Mouse (Mus musculus): ENCODE results near the gene Olfr789. TPM values are rescaled to one million over a fixed set of nuclear protein-coding genes. Genes with fewer than 3 reads are reported as not detected.

Olfr789 gene
- polyA plus RNA-seq, 2 experiments: not detected

DNA sequence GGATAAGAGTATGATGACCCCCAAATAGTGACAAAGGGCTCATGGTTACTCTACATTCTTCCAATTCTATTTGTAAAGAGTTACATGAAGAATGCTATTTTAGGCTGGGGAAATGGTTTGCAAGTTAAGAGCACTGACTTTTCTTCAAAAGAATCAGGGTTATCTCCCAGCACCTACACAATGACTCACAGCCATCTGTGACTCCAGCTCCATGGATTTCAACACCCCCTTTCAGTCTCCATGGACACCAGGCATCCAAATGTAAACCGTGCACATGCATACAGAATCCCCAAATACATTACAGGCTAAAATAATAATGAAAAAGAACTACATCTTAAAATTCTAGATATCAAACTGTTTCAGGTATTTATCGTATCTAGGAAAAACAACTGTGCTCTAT lies 5.5 kb downstream of the Olfr789 start:
- H3K4me1 ChIP-seq (replicated peaks; ENCODE audit: control insufficient read depth in 2 of 2, insufficient read depth in 2 of 2, low read length in 1 of 2): no peaks in the 10 kb centered on the region
- ATAC-seq (ENCODE audit: insufficient read depth) (no peak), DNase-seq (ENCODE audit: low read depth in 3 of 3, low spot score in 3 of 3) (no peak)
- H3K9ac ChIP-seq (replicated peaks): no peak overlapping the region
- TF ChIP-seq EP300 (IDR thresholded peaks at IDR 0.05; ENCODE audit: low read depth) (no peak), CTCF (IDR thresholded peaks at IDR 0.05; ENCODE audit: low read depth) (no peak)
- H3K9me3 ChIP-seq (ENCODE audit: control insufficient read depth, low read length): no peaks in the 10 kb centered on the region
- H3K36me3 ChIP-seq (replicated peaks; ENCODE audit: control insufficient read depth, insufficient read depth, low read depth): no peaks in the 10 kb centered on the region
- WGBS (ENCODE audit: insufficient replicate concordance): 51% methylated on average over 2 of the region's 2 CpGs
- H3K4me2 ChIP-seq (ENCODE audit: low read depth): no peak overlapping the region
- no peaks in the 10 kb centered on the region for H3K27me3 ChIP-seq (ENCODE audit: control insufficient read depth, insufficient read depth, low read length)
- H3K27ac ChIP-seq: no peak overlapping the region
- H3K4me3 ChIP-seq (ENCODE audit: insufficient read depth in 1 of 2, low read depth in 2 of 2, low read length in 2 of 2): no peak overlapping the region

DNA sequence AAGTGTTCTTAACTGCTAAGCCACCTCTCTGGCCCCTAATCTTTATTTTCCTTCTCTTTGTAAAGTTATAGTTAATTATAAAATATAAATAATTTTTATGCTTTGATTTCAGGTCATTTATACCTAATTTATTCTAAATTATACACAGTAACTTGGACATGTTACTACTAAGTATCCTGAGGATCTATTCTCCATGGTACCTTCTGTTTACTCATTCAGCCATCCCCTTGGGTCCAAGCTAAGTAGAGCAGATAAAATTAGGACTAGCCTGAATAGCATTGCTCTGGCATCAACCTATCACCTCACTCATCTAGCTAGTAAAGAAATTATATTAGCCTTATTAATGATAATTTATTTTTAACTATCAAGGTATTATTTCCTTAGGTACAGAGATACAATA lies 13.6 kb downstream of the Olfr789 start, which contains the start of gene Olfr790:
Gene Olfr790 (plus strand): TSS at position 301 of the 400 bp plus-strand sequence.
- H3K27ac ChIP-seq: no peak within 1 kb of the TSS
- H3K4me3 ChIP-seq (ENCODE audit: insufficient read depth in 1 of 2, low read depth in 2 of 2, low read length in 2 of 2): no peak within 1 kb of the TSS
- H3K4me1 ChIP-seq (replicated peaks; ENCODE audit: control insufficient read depth in 2 of 2, insufficient read depth in 2 of 2, low read length in 1 of 2): no peaks in the 10 kb centered on the region
- H3K9me3 ChIP-seq (ENCODE audit: control insufficient read depth, low read length): no peaks in the 10 kb centered on the region
- no peak for TF ChIP-seq CTCF (IDR thresholded peaks at IDR 0.05; ENCODE audit: low read depth)
- TF ChIP-seq EP300 (IDR thresholded peaks at IDR 0.05; ENCODE audit: low read depth): no peak
- ATAC-seq (ENCODE audit: insufficient read depth): no peak
- no peaks in the 10 kb centered on the region for H3K27me3 ChIP-seq (ENCODE audit: control insufficient read depth, insufficient read depth, low read length)
- no peak within 1 kb of the TSS for H3K4me2 ChIP-seq (ENCODE audit: low read depth)
- DNase-seq (ENCODE audit: low read depth in 3 of 3, low spot score in 3 of 3): no peak
- no peak within 1 kb of the TSS for H3K9ac ChIP-seq (replicated peaks)
- H3K36me3 ChIP-seq (replicated peaks; ENCODE audit: control insufficient read depth, insufficient read depth, low read depth): no peaks in the 10 kb centered on the region

DNA sequence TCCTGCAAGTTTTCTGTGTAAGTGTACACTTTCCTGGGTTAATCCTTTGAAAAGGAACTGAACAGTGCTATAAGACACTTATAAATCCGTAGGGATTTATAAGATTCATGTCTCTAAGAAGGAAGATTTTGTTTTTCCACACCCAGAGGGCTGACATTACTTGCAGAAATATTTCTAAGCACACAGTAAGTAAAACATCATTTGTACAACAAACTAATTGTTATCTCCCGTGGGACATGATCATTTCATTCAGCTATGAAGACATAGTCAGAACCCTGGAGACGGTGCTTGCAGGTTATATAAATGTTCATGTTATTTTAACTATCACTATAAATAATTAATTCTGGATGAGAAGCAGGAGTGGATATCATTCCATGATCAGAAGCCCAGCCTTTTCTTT lies 36.9 kb downstream of the Olfr789 start, which contains the start of gene Olfr791:
Gene Olfr791 (plus strand): TSS at position 301 of the 400 bp plus-strand sequence.
- no peak for DNase-seq (ENCODE audit: low read depth in 3 of 3, low spot score in 3 of 3)
- ATAC-seq (ENCODE audit: insufficient read depth): no peak
- H3K36me3 ChIP-seq (replicated peaks; ENCODE audit: control insufficient read depth, insufficient read depth, low read depth): no peaks in the 10 kb centered on the region
- H3K27ac ChIP-seq: no peak within 1 kb of the TSS
- H3K9me3 ChIP-seq (ENCODE audit: control insufficient read depth, low read length): no peaks in the 10 kb centered on the region
- WGBS (ENCODE audit: insufficient replicate concordance): 31% methylated on average over 3 of the region's 3 CpGs
- TF ChIP-seq CTCF (IDR thresholded peaks at IDR 0.05; ENCODE audit: low read depth) (no peak), EP300 (IDR thresholded peaks at IDR 0.05; ENCODE audit: low read depth) (no peak)
- H3K4me3 ChIP-seq (ENCODE audit: insufficient read depth in 1 of 2, low read depth in 2 of 2, low read length in 2 of 2): no peak within 1 kb of the TSS
- no peaks in the 10 kb centered on the region for H3K4me1 ChIP-seq (replicated peaks; ENCODE audit: control insufficient read depth in 2 of 2, insufficient read depth in 2 of 2, low read length in 1 of 2)
- no peak within 1 kb of the TSS for H3K9ac ChIP-seq (replicated peaks)
- no peaks in the 10 kb centered on the region for H3K27me3 ChIP-seq (ENCODE audit: control insufficient read depth, insufficient read depth, low read length)
- H3K4me2 ChIP-seq (ENCODE audit: low read depth): no peak within 1 kb of the TSS

DNA sequence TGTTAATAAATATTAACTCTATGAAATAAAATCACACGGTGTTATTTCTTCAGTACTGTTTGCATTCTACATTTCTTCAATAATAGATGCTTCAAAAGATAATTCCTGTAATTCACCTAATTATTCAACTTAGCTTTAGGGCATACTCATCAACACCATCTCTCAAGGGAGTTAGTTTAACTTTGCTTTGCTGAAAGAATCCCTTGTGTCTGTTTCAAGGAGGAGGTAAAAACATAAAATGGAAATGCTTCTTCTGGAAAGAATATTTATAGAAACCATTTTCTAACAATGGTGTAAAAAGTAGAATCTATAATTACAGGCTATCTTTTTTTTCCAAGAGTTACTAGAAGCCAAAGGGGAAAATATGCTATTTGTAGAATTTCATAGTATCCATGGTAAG lies 54.3 kb downstream of the Olfr789 start, which contains the start of gene Olfr792:
Gene Olfr792 (plus strand): TSS at position 301 of the 400 bp plus-strand sequence.
- H3K9ac ChIP-seq (replicated peaks): no peak within 1 kb of the TSS
- H3K4me1 ChIP-seq (replicated peaks; ENCODE audit: control insufficient read depth in 2 of 2, insufficient read depth in 2 of 2, low read length in 1 of 2): no peaks in the 10 kb centered on the region
- no peak within 1 kb of the TSS for H3K27ac ChIP-seq
- no peak within 1 kb of the TSS for H3K4me3 ChIP-seq (ENCODE audit: insufficient read depth in 1 of 2, low read depth in 2 of 2, low read length in 2 of 2)
- TF ChIP-seq EP300 (IDR thresholded peaks at IDR 0.05; ENCODE audit: low read depth) (no peak), CTCF (IDR thresholded peaks at IDR 0.05; ENCODE audit: low read depth) (no peak)
- no peak within 1 kb of the TSS for H3K4me2 ChIP-seq (ENCODE audit: low read depth)
- WGBS (ENCODE audit: insufficient replicate concordance): 67% methylated on average over 1 of the region's 1 CpGs
- H3K36me3 ChIP-seq (replicated peaks; ENCODE audit: control insufficient read depth, insufficient read depth, low read depth): no peaks in the 10 kb centered on the region
- DNase-seq (ENCODE audit: low read depth in 3 of 3, low spot score in 3 of 3) (no peak), ATAC-seq (ENCODE audit: insufficient read depth) (no peak)
- no peaks in the 10 kb centered on the region for H3K9me3 ChIP-seq (ENCODE audit: control insufficient read depth, low read length)
- H3K27me3 ChIP-seq (ENCODE audit: control insufficient read depth, insufficient read depth, low read length): no peaks in the 10 kb centered on the region

Other genes starting within 250 kb of the Olfr789 start
- not detected in 2 replicates for gene Olfr774, start 248.5 kb upstream of the Olfr789 start, polyA plus RNA-seq (2012; rRNA removed)
- gene Olfr774, start 248.5 kb upstream of the Olfr789 start, polyA plus RNA-seq (2014; fragmentation: Nextera tagmentation; extraction: Ambion mirVana): not detected in 2 replicates
- gene Olfr775, start 236.3 kb upstream of the Olfr789 start, polyA plus RNA-seq (2012; rRNA removed): not detected in 2 replicates
- not detected in 2 replicates for gene Olfr775, start 236.3 kb upstream of the Olfr789 start, polyA plus RNA-seq (2014; fragmentation: Nextera tagmentation; extraction: Ambion mirVana)
- gene Olfr776, start 225.6 kb upstream of the Olfr789 start, polyA plus RNA-seq (2012; rRNA removed): not detected in 2 replicates
- not detected in 2 replicates for gene Olfr776, start 225.6 kb upstream of the Olfr789 start, polyA plus RNA-seq (2014; fragmentation: Nextera tagmentation; extraction: Ambion mirVana)
- gene Olfr777, start 213.3 kb upstream of the Olfr789 start, polyA plus RNA-seq (2012; rRNA removed): not detected in 2 replicates
- not detected in 2 replicates for gene Olfr777, start 213.3 kb upstream of the Olfr789 start, polyA plus RNA-seq (2014; fragmentation: Nextera tagmentation; extraction: Ambion mirVana)
- gene Olfr780, start 166.6 kb upstream of the Olfr789 start, polyA plus RNA-seq (2012; rRNA removed): not detected in 2 replicates
- not detected in 2 replicates for gene Olfr780, start 166.6 kb upstream of the Olfr789 start, polyA plus RNA-seq (2014; fragmentation: Nextera tagmentation; extraction: Ambion mirVana)
- gene Olfr781, start 155.9 kb upstream of the Olfr789 start, polyA plus RNA-seq (2012; rRNA removed): not detected in 2 replicates
- not detected in 2 replicates for gene Olfr781, start 155.9 kb upstream of the Olfr789 start, polyA plus RNA-seq (2014; fragmentation: Nextera tagmentation; extraction: Ambion mirVana)
- not detected in 2 replicates for gene Olfr782, start 135.9 kb upstream of the Olfr789 start, polyA plus RNA-seq (2012; rRNA removed)
- not detected in 2 replicates for gene Olfr782, start 135.9 kb upstream of the Olfr789 start, polyA plus RNA-seq (2014; fragmentation: Nextera tagmentation; extraction: Ambion mirVana)
- gene Olfr784, start 100.7 kb upstream of the Olfr789 start, polyA plus RNA-seq (2012; rRNA removed): 0.01 TPM in 1 of 2 replicates, not detected in the other
- not detected in 2 replicates for gene Olfr784, start 100.7 kb upstream of the Olfr789 start, polyA plus RNA-seq (2014; fragmentation: Nextera tagmentation; extraction: Ambion mirVana)
- gene Olfr785, start 79.3 kb upstream of the Olfr789 start, polyA plus RNA-seq (2012; rRNA removed): not detected in 2 replicates
- not detected in 2 replicates for gene Olfr785, start 79.3 kb upstream of the Olfr789 start, polyA plus RNA-seq (2014; fragmentation: Nextera tagmentation; extraction: Ambion mirVana)
- not detected in 2 replicates for gene Olfr786, start 57.4 kb upstream of the Olfr789 start, polyA plus RNA-seq (2012; rRNA removed)
- not detected in 2 replicates for gene Olfr786, start 57.4 kb upstream of the Olfr789 start, polyA plus RNA-seq (2014; fragmentation: Nextera tagmentation; extraction: Ambion mirVana)
- not detected in 2 replicates for gene Olfr787, start 22.9 kb upstream of the Olfr789 start, polyA plus RNA-seq (2012; rRNA removed)
- not detected in 2 replicates for gene Olfr787, start 22.9 kb upstream of the Olfr789 start, polyA plus RNA-seq (2014; fragmentation: Nextera tagmentation; extraction: Ambion mirVana)
- not detected in 2 replicates for gene Olfr788, start 13.8 kb upstream of the Olfr789 start, polyA plus RNA-seq (2012; rRNA removed)
- gene Olfr788, start 13.8 kb upstream of the Olfr789 start, polyA plus RNA-seq (2014; fragmentation: Nextera tagmentation; extraction: Ambion mirVana): not detected in 2 replicates
- not detected in 2 replicates for gene Olfr790, start 13.7 kb downstream of the Olfr789 start, polyA plus RNA-seq (2012; rRNA removed)
- gene Olfr790, start 13.7 kb downstream of the Olfr789 start, polyA plus RNA-seq (2014; fragmentation: Nextera tagmentation; extraction: Ambion mirVana): not detected in 2 replicates
- gene Olfr791, start 37.0 kb downstream of the Olfr789 start, polyA plus RNA-seq (2012; rRNA removed): not detected in 2 replicates
- gene Olfr791, start 37.0 kb downstream of the Olfr789 start, polyA plus RNA-seq (2014; fragmentation: Nextera tagmentation; extraction: Ambion mirVana): not detected in 2 replicates
- not detected in 2 replicates for gene Olfr792, start 54.4 kb downstream of the Olfr789 start, polyA plus RNA-seq (2012; rRNA removed)
- gene Olfr792, start 54.4 kb downstream of the Olfr789 start, polyA plus RNA-seq (2014; fragmentation: Nextera tagmentation; extraction: Ambion mirVana): not detected in 2 replicates
- gene Olfr794, start 82.9 kb downstream of the Olfr789 start, polyA plus RNA-seq (2012; rRNA removed): not detected in 2 replicates
- gene Olfr794, start 82.9 kb downstream of the Olfr789 start, polyA plus RNA-seq (2014; fragmentation: Nextera tagmentation; extraction: Ambion mirVana): not detected in 2 replicates
- not detected in 2 replicates for gene Olfr796, start 127.8 kb downstream of the Olfr789 start, polyA plus RNA-seq (2012; rRNA removed)
- gene Olfr796, start 127.8 kb downstream of the Olfr789 start, polyA plus RNA-seq (2014; fragmentation: Nextera tagmentation; extraction: Ambion mirVana): not detected in 2 replicates
- not detected in 2 replicates for gene Olfr798, start 143.2 kb downstream of the Olfr789 start, polyA plus RNA-seq (2012; rRNA removed)
- not detected in 2 replicates for gene Olfr798, start 143.2 kb downstream of the Olfr789 start, polyA plus RNA-seq (2014; fragmentation: Nextera tagmentation; extraction: Ambion mirVana)
- gene Olfr799, start 152.7 kb downstream of the Olfr789 start, polyA plus RNA-seq (2012; rRNA removed): not detected in 2 replicates
- gene Olfr799, start 152.7 kb downstream of the Olfr789 start, polyA plus RNA-seq (2014; fragmentation: Nextera tagmentation; extraction: Ambion mirVana): not detected in 2 replicates
- not detected in 2 replicates for gene Olfr800, start 172.9 kb downstream of the Olfr789 start, polyA plus RNA-seq (2012; rRNA removed)
- gene Olfr800, start 172.9 kb downstream of the Olfr789 start, polyA plus RNA-seq (2014; fragmentation: Nextera tagmentation; extraction: Ambion mirVana): not detected in 2 replicates
- not detected in 2 replicates for gene Olfr801, start 189.1 kb downstream of the Olfr789 start, polyA plus RNA-seq (2012; rRNA removed)
- gene Olfr801, start 189.1 kb downstream of the Olfr789 start, polyA plus RNA-seq (2014; fragmentation: Nextera tagmentation; extraction: Ambion mirVana): not detected in 2 replicates
- not detected in 2 replicates for gene Olfr802, start 203.4 kb downstream of the Olfr789 start, polyA plus RNA-seq (2012; rRNA removed)
- not detected in 2 replicates for gene Olfr802, start 203.4 kb downstream of the Olfr789 start, polyA plus RNA-seq (2014; fragmentation: Nextera tagmentation; extraction: Ambion mirVana)
- not detected in 2 replicates for gene Olfr803, start 209.5 kb downstream of the Olfr789 start, polyA plus RNA-seq (2012; rRNA removed)
- gene Olfr803, start 209.5 kb downstream of the Olfr789 start, polyA plus RNA-seq (2014; fragmentation: Nextera tagmentation; extraction: Ambion mirVana): not detected in 2 replicates
- gene Olfr804, start 218.5 kb downstream of the Olfr789 start, polyA plus RNA-seq (2012; rRNA removed): not detected in 2 replicates
- gene Olfr804, start 218.5 kb downstream of the Olfr789 start, polyA plus RNA-seq (2014; fragmentation: Nextera tagmentation; extraction: Ambion mirVana): not detected in 2 replicates
- gene Olfr805, start 244.6 kb downstream of the Olfr789 start, polyA plus RNA-seq (2012; rRNA removed): not detected in 2 replicates
- not detected in 2 replicates for gene Olfr805, start 244.6 kb downstream of the Olfr789 start, polyA plus RNA-seq (2014; fragmentation: Nextera tagmentation; extraction: Ambion mirVana)